Mouse (Mus musculus) midbrain, embryonic 12.5 days (tissue): Measurements from ENCODE around the gene Lpar3. TPM values are rescaled to one million over a fixed set of nuclear protein-coding genes. Genes with fewer than 3 reads are reported as not detected.

Experiments
- ATAC-seq: fragments of 200-750 bp; cut with Nextera tagmentation; 2 replicates; pipeline ENCODE4 v1.8.0; 2017; ENCODE audit warnings: low read depth, moderate TSS enrichment, moderate library complexity; ENCODE audit not compliant: low FRiP score
- H3K27ac ChIP-seq: fragments of 300-500 bp; sonication (generic); replicated peaks from 2 replicates; pipeline ENCODE4 v1.5.1; 2016; ENCODE audit warnings: mild to moderate bottlenecking
- H3K27me3 ChIP-seq: fragments of 300-500 bp; sonication (generic); 2 replicates; pipeline ENCODE4 v1.6.1; 2016; ENCODE audit warnings: mild to moderate bottlenecking
- H3K36me3 ChIP-seq: fragments of 300-500 bp; sonication (generic); 2 replicates; pipeline ENCODE4 v1.6.1; 2016
- H3K4me1 ChIP-seq: fragments of 300-500 bp; sonication (generic); 2 replicates; pipeline ENCODE4 v1.6.1; 2016
- H3K4me2 ChIP-seq: fragments of 300-500 bp; sonication (generic); replicated peaks from 2 replicates; pipeline ENCODE4 v1.6.1; 2016; ENCODE audit warnings: mild to moderate bottlenecking, moderate library complexity
- H3K4me3 ChIP-seq: fragments of 300-500 bp; sonication (generic); 2 replicates; pipeline ENCODE4 v1.5.1; 2016; ENCODE audit warnings: mild to moderate bottlenecking
- H3K9ac ChIP-seq: fragments of 300-500 bp; sonication (generic); replicated peaks from 2 replicates; pipeline ENCODE4 v1.6.1; 2016; ENCODE audit warnings: mild to moderate bottlenecking, moderate library complexity
- H3K9me3 ChIP-seq: fragments of 300-500 bp; sonication (generic); 2 replicates; pipeline ENCODE4 v1.6.1; 2016; ENCODE audit warnings: mild to moderate bottlenecking
- WGBS: fragments of 180-500 bp; shearing (Covaris S2); methylation state at CpG from one replicate; pipeline ENCODE4 v1.1.7; 2016; 5-methylcytosine and 5-hydroxymethylcytosine counted together
- polyA plus RNA-seq: library from polyadenylated mRNA; unstranded; fragments of >200 nt; fragmentation: Nextera tagmentation; extraction: Ambion mirVana; gene quantifications from 2 replicates; pipeline ENCODE4 v1.2.1, GENCODE M21; 2016

The Lpar3 gene
- polyA plus RNA-seq, 1 experiment from 2014 or later, result 0.52 TPM

GRCm38 (mm10) chr3:146244630-146245029 is 23.9 kb downstream of the Lpar3 start:
- H3K9ac ChIP-seq, result no peak overlapping the region
- H3K27me3 ChIP-seq, result no peaks in the 10 kb centered on the region
- H3K27ac ChIP-seq, result no peak overlapping the region
- no peak for ATAC-seq
- no peak overlapping the region for H3K4me3 ChIP-seq
- H3K9me3 ChIP-seq, result no peaks in the 10 kb centered on the region
- no peaks in the 10 kb centered on the region for H3K36me3 ChIP-seq
- 80% methylated on average over 1 of the region's 1 CpGs for WGBS
- no peaks in the 10 kb centered on the region for H3K4me1 ChIP-seq
- no peak overlapping the region for H3K4me2 ChIP-seq

GRCm38 (mm10) chr3:146246557-146246956 is 25.8 kb downstream of the Lpar3 start:
- no peaks in the 10 kb centered on the region for H3K4me1 ChIP-seq
- no peaks in the 10 kb centered on the region for H3K36me3 ChIP-seq
- H3K4me2 ChIP-seq, result no peak overlapping the region
- no peak overlapping the region for H3K9ac ChIP-seq
- no peaks in the 10 kb centered on the region for H3K9me3 ChIP-seq
- WGBS, result 88% methylated on average over 8 of the region's 8 CpGs
- no peak overlapping the region for H3K27ac ChIP-seq
- ATAC-seq, result no peak
- no peak overlapping the region for H3K4me3 ChIP-seq
- no peaks in the 10 kb centered on the region for H3K27me3 ChIP-seq

- Histone ChIP-seq H3K27ac (no peak overlapping the region), H3K4me3 (no peak overlapping the region), H3K4me2 (no peak overlapping the region), H3K4me1 (no peaks in the 10 kb centered on the region), H3K9ac (no peak overlapping the region), H3K36me3 (no peaks in the 10 kb centered on the region), H3K9me3 (no peaks in the 10 kb centered on the region), H3K27me3 (no peaks in the 10 kb centered on the region)
- no peak for ATAC-seq
- WGBS, result 95% methylated on average over 2 of the region's 2 CpGs
Observed at GRCm38 (mm10) chr3:146246992-146247391, 26.2 kb downstream of the Lpar3 start.

- H3K4me2 ChIP-seq, result no peak overlapping the region
Observed at GRCm38 (mm10) chr3:146249895-146250294, 29.1 kb downstream of the Lpar3 start.

GRCm38 (mm10) chr3:146251771-146252170 is 31.0 kb downstream of the Lpar3 start:
- H3K4me1 ChIP-seq, result no peaks in the 10 kb centered on the region

More at GRCm38 (mm10) chr3:146249895-146250294, 29.1 kb downstream of the Lpar3 start:
- H3K36me3 ChIP-seq, result no peaks in the 10 kb centered on the region
- no peak overlapping the region for H3K9ac ChIP-seq
- H3K9me3 ChIP-seq, result no peaks in the 10 kb centered on the region
- H3K27me3 ChIP-seq, result no peaks in the 10 kb centered on the region
- ATAC-seq, result no peak
- H3K4me3 ChIP-seq, result no peak overlapping the region
- H3K27ac ChIP-seq, result no peak overlapping the region
- no peaks in the 10 kb centered on the region for H3K4me1 ChIP-seq
- 82% methylated on average over 8 of the region's 8 CpGs for WGBS

GRCm38 (mm10) chr3:146253736-146254320 is 33.1 kb downstream of the Lpar3 start:
- Histone ChIP-seq H3K36me3 (no peaks in the 10 kb centered on the region), H3K27ac (no peak overlapping the region), H3K4me2 (no peak overlapping the region), H3K9me3 (no peaks in the 10 kb centered on the region), H3K27me3 (no peaks in the 10 kb centered on the region), H3K4me3 (no peak overlapping the region), H3K4me1 (no peaks in the 10 kb centered on the region), H3K9ac (no peak overlapping the region)
- ATAC-seq, result no peak
- WGBS, result 42% methylated on average over 3 of the region's 3 CpGs

More at GRCm38 (mm10) chr3:146251771-146252170, 31.0 kb downstream of the Lpar3 start:
- Histone ChIP-seq H3K27ac (no peak overlapping the region), H3K36me3 (no peaks in the 10 kb centered on the region), H3K9ac (no peak overlapping the region), H3K27me3 (no peaks in the 10 kb centered on the region), H3K4me2 (no peak overlapping the region), H3K4me3 (no peak overlapping the region), H3K9me3 (no peaks in the 10 kb centered on the region)
- WGBS, result 89% methylated on average over 6 of the region's 6 CpGs
- no peak for ATAC-seq

GRCm38 (mm10) chr3:146255123-146255522 is 34.4 kb downstream of the Lpar3 start:
- H3K27me3 ChIP-seq, result no peaks in the 10 kb centered on the region
- 93% methylated on average over 5 of the region's 5 CpGs for WGBS
- no peaks in the 10 kb centered on the region for H3K4me1 ChIP-seq
- no peak overlapping the region for H3K9ac ChIP-seq
- H3K4me3 ChIP-seq, result no peak overlapping the region
- ATAC-seq, result no peak
- no peak overlapping the region for H3K4me2 ChIP-seq
- H3K36me3 ChIP-seq, result no peaks in the 10 kb centered on the region
- no peaks in the 10 kb centered on the region for H3K9me3 ChIP-seq
- H3K27ac ChIP-seq, result no peak overlapping the region

GRCm38 (mm10) chr3:146257483-146258122 is 36.8 kb downstream of the Lpar3 start:
- Histone ChIP-seq H3K9me3 (no peaks in the 10 kb centered on the region), H3K36me3 (no peaks in the 10 kb centered on the region), H3K4me1 (no peaks in the 10 kb centered on the region), H3K27me3 (no peaks in the 10 kb centered on the region), H3K27ac (no peak overlapping the region), H3K4me2 (no peak overlapping the region), H3K9ac (no peak overlapping the region), H3K4me3 (no peak overlapping the region)
- ATAC-seq, result no peak
- WGBS, result 63% methylated on average over 10 of the region's 10 CpGs

- Histone ChIP-seq H3K27me3 (no peaks in the 10 kb centered on the region), H3K4me2 (no peak overlapping the region), H3K36me3 (no peaks in the 10 kb centered on the region), H3K4me3 (no peak overlapping the region), H3K27ac (no peak overlapping the region), H3K9ac (no peak overlapping the region), H3K4me1 (no peaks in the 10 kb centered on the region), H3K9me3 (no peaks in the 10 kb centered on the region)
- WGBS, result 84% methylated on average over 9 of the region's 9 CpGs
- no peak for ATAC-seq
Observed at GRCm38 (mm10) chr3:146260203-146260602, 39.4 kb downstream of the Lpar3 start.

- Histone ChIP-seq H3K4me3 (no peak overlapping the region), H3K36me3 (no peaks in the 10 kb centered on the region), H3K27me3 (no peaks in the 10 kb centered on the region), H3K9ac (no peak overlapping the region), H3K4me1 (no peaks in the 10 kb centered on the region), H3K27ac (no peak overlapping the region), H3K4me2 (no peak overlapping the region), H3K9me3 (no peaks in the 10 kb centered on the region)
- ATAC-seq, result no peak
- WGBS, result 92% methylated on average over 11 of the region's 11 CpGs
Observed at GRCm38 (mm10) chr3:146260845-146261244, 40.1 kb downstream of the Lpar3 start.

GRCm38 (mm10) chr3:146262536-146262935 is 41.8 kb downstream of the Lpar3 start:
- H3K4me2 ChIP-seq, result no peak overlapping the region
- no peak for ATAC-seq
- H3K9me3 ChIP-seq, result no peaks in the 10 kb centered on the region
- H3K4me1 ChIP-seq, result no peaks in the 10 kb centered on the region
- no peaks in the 10 kb centered on the region for H3K36me3 ChIP-seq
- no peak overlapping the region for H3K9ac ChIP-seq
- H3K27me3 ChIP-seq, result no peaks in the 10 kb centered on the region
- no peak overlapping the region for H3K27ac ChIP-seq
- no peak overlapping the region for H3K4me3 ChIP-seq
- WGBS, result 62% methylated on average over 1 of the region's 1 CpGs

GRCm38 (mm10) chr3:146264146-146264545 is 43.4 kb downstream of the Lpar3 start:
- no peaks in the 10 kb centered on the region for H3K4me1 ChIP-seq
- H3K9ac ChIP-seq, result no peak overlapping the region
- no peak overlapping the region for H3K4me3 ChIP-seq
- no peak overlapping the region for H3K4me2 ChIP-seq
- no peak overlapping the region for H3K27ac ChIP-seq
- WGBS, result 91% methylated on average over 10 of the region's 10 CpGs
- H3K27me3 ChIP-seq, result no peaks in the 10 kb centered on the region
- no peak for ATAC-seq
- H3K9me3 ChIP-seq, result no peaks in the 10 kb centered on the region
- no peaks in the 10 kb centered on the region for H3K36me3 ChIP-seq
